Mouse (Mus musculus): ENCODE results near the gene Htra3.

GRCm38 (mm10) chr5:35631224-35631623 is 48.4 kb downstream of the Htra3 start:
- no peak for TF ChIP-seq CTCF (IDR thresholded peaks at IDR 0.05; ENCODE audit: low read depth)
- no peak for TF ChIP-seq EP300 (IDR thresholded peaks at IDR 0.05; ENCODE audit: low read depth)
